Mouse (Mus musculus) embryonic facial prominence, embryonic 15.5 days (tissue): ENCODE results near the gene Ube2r2. TPM values are rescaled to one million over a fixed set of nuclear protein-coding genes. Genes with fewer than 3 reads are reported as not detected.

Experiments used
- ATAC-seq: fragments of 200-750 bp; cut with Nextera tagmentation; 2 replicates; pipeline ENCODE4 v1.8.0; 2017; ENCODE audit warnings: low read depth, moderate TSS enrichment; ENCODE audit not compliant: insufficient number of reproducible peaks, low FRiP score, low TSS enrichment
- H3K27ac ChIP-seq: fragments of 300-500 bp; sonication (generic); replicated peaks from 2 replicates; pipeline ENCODE4 v1.5.1; 2015; ENCODE audit warnings: mild to moderate bottlenecking, inconsistent platforms
- H3K27me3 ChIP-seq: fragments of 300-500 bp; sonication (generic); 2 replicates; pipeline ENCODE4 v1.6.1; 2015; ENCODE audit warnings: inconsistent platforms
- H3K36me3 ChIP-seq: fragments of 300-500 bp; sonication (generic); 2 replicates; pipeline ENCODE4 v1.6.1; 2015; ENCODE audit warnings: mild to moderate bottlenecking, inconsistent platforms
- H3K4me1 ChIP-seq: fragments of 300-500 bp; sonication (generic); 2 replicates; pipeline ENCODE4 v1.6.1; 2015; ENCODE audit warnings: inconsistent platforms
- H3K4me2 ChIP-seq: fragments of 300-500 bp; sonication (generic); replicated peaks from 2 replicates; pipeline ENCODE4 v1.6.1; 2015; ENCODE audit warnings: mild to moderate bottlenecking, inconsistent platforms
- H3K4me3 ChIP-seq: fragments of 300-500 bp; sonication (generic); replicated peaks from 2 replicates; pipeline ENCODE4 v1.5.1; 2015; ENCODE audit warnings: mild to moderate bottlenecking, inconsistent platforms
- H3K9ac ChIP-seq: fragments of 300-500 bp; sonication (generic); 2 replicates; pipeline ENCODE4 v1.6.1; 2015; ENCODE audit warnings: inconsistent platforms
- H3K9me3 ChIP-seq: fragments of 300-500 bp; sonication (generic); replicated peaks from 2 replicates; pipeline ENCODE4 v1.6.1; 2016; ENCODE audit warnings: inconsistent platforms
- WGBS: fragments of 180-500 bp; shearing (Covaris S2); methylation state at CpG from one replicate; pipeline ENCODE4 v1.1.7; 2015; 5-methylcytosine and 5-hydroxymethylcytosine counted together
- polyA plus RNA-seq: library from polyadenylated mRNA; unstranded; fragments of >200 nt; fragmentation: Nextera tagmentation; extraction: Ambion mirVana; gene quantifications from 2 replicates; pipeline ENCODE4 v1.2.1, GENCODE M21; 2015

Ube2r2 gene
- polyA plus RNA-seq, 1 experiment from 2014 or later: 80.4 TPM

GRCm38 (mm10) chr4:41124180-41124951, 11.2 kb upstream of the Ube2r2 start, which contains the start of gene Nol6:
Gene Nol6, minus strand, starts transcription at chr4:41124455.
- Histone ChIP-seq H3K4me3 (peak within 1 kb of the TSS; percentile 70), H3K9me3 (no peaks in the 10 kb centered on the region), H3K9ac (peak within 1 kb of the TSS; percentile 43; the same call in 1 of the 2 replicates), H3K4me1 (peaks cover 8% of the 10 kb centered on the region), H3K4me2 (peak within 1 kb of the TSS; percentile 68), H3K27me3 (no peaks in the 10 kb centered on the region), H3K36me3 (peaks cover 34% of the 10 kb centered on the region), H3K27ac (no peak within 1 kb of the TSS)
- 1% methylated on average over 29 of the region's 29 CpGs for WGBS
- ATAC-seq: peak; percentile 100

GRCm38 (mm10) chr4:41129406-41129805, 6.1 kb upstream of the Ube2r2 start:
- Histone ChIP-seq H3K9ac (no peak overlapping the region), H3K27me3 (no peaks in the 10 kb centered on the region), H3K4me2 (no peak overlapping the region), H3K27ac (no peak overlapping the region), H3K36me3 (no peaks in the 10 kb centered on the region), H3K4me1 (peaks cover 2% of the 10 kb centered on the region), H3K9me3 (no peaks in the 10 kb centered on the region), H3K4me3 (no peak overlapping the region)
- 3% methylated on average over 2 of the region's 2 CpGs for WGBS
- peak; percentile 60; the same call in 1 of the 2 replicates for ATAC-seq

- Histone ChIP-seq H3K36me3 (no peaks in the 10 kb centered on the region), H3K27ac (no peak overlapping the region), H3K9ac (no peak overlapping the region), H3K4me2 (no peak overlapping the region), H3K4me3 (no peak overlapping the region), H3K27me3 (no peaks in the 10 kb centered on the region), H3K9me3 (no peaks in the 10 kb centered on the region), H3K4me1 (peaks cover 6% of the 10 kb centered on the region)
- WGBS: 88% methylated on average over 3 of the region's 3 CpGs
- no peak for ATAC-seq
Observed at GRCm38 (mm10) chr4:41129836-41130235, 5.7 kb upstream of the Ube2r2 start.

GRCm38 (mm10) chr4:41132471-41132870, 3.1 kb upstream of the Ube2r2 start:
- Histone ChIP-seq H3K27ac (no peak overlapping the region), H3K27me3 (no peaks in the 10 kb centered on the region), H3K4me2 (no peak overlapping the region), H3K4me1 (peaks cover 11% of the 10 kb centered on the region), H3K9ac (no peak overlapping the region), H3K9me3 (no peaks in the 10 kb centered on the region), H3K36me3 (no peaks in the 10 kb centered on the region), H3K4me3 (no peak overlapping the region)
- WGBS: 61% methylated on average over 6 of the region's 6 CpGs
- ATAC-seq: no peak

GRCm38 (mm10) chr4:41133529-41134291, 1.8 kb upstream of the Ube2r2 start:
- no peak for ATAC-seq

GRCm38 (mm10) chr4:41134935-41135710, 420 bp upstream of the Ube2r2 start:
- Histone ChIP-seq H3K9ac (peak overlapping the region; percentile 96), H3K9me3 (no peaks in the 10 kb centered on the region), H3K36me3 (0 out of 2 replicates have a peak, but pooled peaks cover 6% of the 10 kb centered on the region), H3K4me3 (peak overlapping the region; percentile 89), H3K4me1 (peaks cover 11% of the 10 kb centered on the region), H3K4me2 (peak overlapping the region; percentile 66), H3K27me3 (no peaks in the 10 kb centered on the region), H3K27ac (peak overlapping the region; percentile 98)
- WGBS: 0% methylated on average over 31 of the region's 70 CpGs
- peak; percentile 94 for ATAC-seq

More at GRCm38 (mm10) chr4:41133529-41134291, 1.8 kb upstream of the Ube2r2 start:
- no peak overlapping the region for H3K9ac ChIP-seq
- H3K27ac ChIP-seq: no peak overlapping the region
- no peak overlapping the region for H3K4me2 ChIP-seq
- 71% methylated on average over 6 of the region's 6 CpGs for WGBS
- H3K4me3 ChIP-seq: no peak overlapping the region
- 0 out of 2 replicates have a peak, but pooled peaks cover 3% of the 10 kb centered on the region for H3K36me3 ChIP-seq
- H3K9me3 ChIP-seq: no peaks in the 10 kb centered on the region
- no peaks in the 10 kb centered on the region for H3K27me3 ChIP-seq
- H3K4me1 ChIP-seq: peaks cover 11% of the 10 kb centered on the region

GRCm38 (mm10) chr4:41136454-41136805, 887 bp downstream of the Ube2r2 start:
- peaks cover 11% of the 10 kb centered on the region for H3K4me1 ChIP-seq
- WGBS: 0% methylated on average over 4 of the region's 4 CpGs
- 0 out of 2 replicates have a peak, but pooled peaks have one; percentile 2 for ATAC-seq

GRCm38 (mm10) chr4:41136811-41137210, 1.3 kb downstream of the Ube2r2 start:
- Histone ChIP-seq H3K9ac (peak overlapping the region; percentile 96), H3K4me2 (peak overlapping the region; percentile 66), H3K27me3 (no peaks in the 10 kb centered on the region), H3K4me3 (peak overlapping the region; percentile 89), H3K27ac (peak overlapping the region; percentile 98), H3K36me3 (0 out of 2 replicates have a peak, but pooled peaks cover 17% of the 10 kb centered on the region), H3K9me3 (no peaks in the 10 kb centered on the region), H3K4me1 (peaks cover 11% of the 10 kb centered on the region)
- no peak for ATAC-seq
- under 1% methylated on average over 8 of the region's 8 CpGs for WGBS

More at GRCm38 (mm10) chr4:41136454-41136805, 887 bp downstream of the Ube2r2 start:
- Histone ChIP-seq H3K9me3 (no peaks in the 10 kb centered on the region), H3K27ac (peak overlapping the region; percentile 98), H3K4me2 (peak overlapping the region; percentile 66), H3K36me3 (0 out of 2 replicates have a peak, but pooled peaks cover 15% of the 10 kb centered on the region), H3K9ac (peak overlapping the region; percentile 96), H3K27me3 (no peaks in the 10 kb centered on the region), H3K4me3 (peak overlapping the region; percentile 89)

GRCm38 (mm10) chr4:41140174-41140875, 4.8 kb downstream of the Ube2r2 start:
- 84% methylated on average over 6 of the region's 6 CpGs for WGBS

GRCm38 (mm10) chr4:41142601-41143000, 7.1 kb downstream of the Ube2r2 start:
- H3K4me2 ChIP-seq: no peak overlapping the region
- H3K9me3 ChIP-seq: no peaks in the 10 kb centered on the region
- no peaks in the 10 kb centered on the region for H3K27me3 ChIP-seq
- H3K27ac ChIP-seq: no peak overlapping the region
- H3K4me3 ChIP-seq: no peak overlapping the region
- WGBS: 91% methylated on average over 2 of the region's 2 CpGs
- H3K4me1 ChIP-seq: peaks cover 3% of the 10 kb centered on the region; the same call in 1 of the 2 replicates
- no peak for ATAC-seq
- H3K9ac ChIP-seq: no peak overlapping the region
- H3K36me3 ChIP-seq: 0 out of 2 replicates have a peak, but pooled peaks cover 17% of the 10 kb centered on the region

More at GRCm38 (mm10) chr4:41140174-41140875, 4.8 kb downstream of the Ube2r2 start:
- no peak overlapping the region for H3K9ac ChIP-seq
- no peak overlapping the region for H3K4me2 ChIP-seq
- H3K27ac ChIP-seq: no peak overlapping the region
- no peak for ATAC-seq
- H3K9me3 ChIP-seq: no peaks in the 10 kb centered on the region
- no peak overlapping the region for H3K4me3 ChIP-seq
- peaks cover 8% of the 10 kb centered on the region; the same call in 1 of the 2 replicates for H3K4me1 ChIP-seq
- no peaks in the 10 kb centered on the region for H3K27me3 ChIP-seq
- 0 out of 2 replicates have a peak, but pooled peaks cover 17% of the 10 kb centered on the region for H3K36me3 ChIP-seq
